Mouse (Mus musculus): ENCODE measurements around the gene Cdk17.

DNA sequence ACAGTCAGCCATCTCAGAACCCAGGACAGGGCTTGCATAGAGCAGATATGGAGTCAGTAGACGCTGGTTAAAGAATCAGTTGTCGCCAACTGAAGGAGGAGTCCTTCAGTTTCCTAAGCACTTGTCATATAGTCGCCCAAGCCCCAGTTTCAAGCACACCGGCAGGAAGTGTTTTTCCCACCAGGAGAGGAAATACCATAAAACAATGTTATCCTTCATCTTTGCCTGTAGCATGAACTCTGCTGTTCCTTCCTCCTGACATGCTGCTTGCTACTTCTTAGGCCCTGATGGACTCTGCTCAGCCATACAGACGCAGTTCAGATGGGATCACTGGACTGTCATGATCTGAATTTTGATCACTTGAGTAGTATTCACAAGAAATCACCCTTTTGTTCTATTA, 124.8 kb downstream of the Cdk17 start:
- TF ChIP-seq POLR2A (IDR thresholded peaks at IDR 0.05; ENCODE audit: borderline replicate concordance, low read depth, low read length) (no peak), CTCF (IDR thresholded peaks at IDR 0.05; ENCODE audit: low read depth, low read length) (no peak)

Data from bone marrow macrophage, adult 2 months (primary cell).